Mouse (Mus musculus) stomach, postnatal 0 days (tissue): Measurements from ENCODE around the gene Fbxo10.

Experiments
- CTCF ChIP-seq: IDR thresholded peaks from 2 replicates; pipeline ENCODE4 v1.5.1; 2016; ENCODE audit warnings: antibody characterized with exemption, low read depth, mild to moderate bottlenecking, moderate library complexity
- EP300 ChIP-seq: optimal IDR thresholded peaks from 2 replicates; pipeline ENCODE3; 2016; ENCODE audit warnings: antibody characterized with exemption

DNA sequence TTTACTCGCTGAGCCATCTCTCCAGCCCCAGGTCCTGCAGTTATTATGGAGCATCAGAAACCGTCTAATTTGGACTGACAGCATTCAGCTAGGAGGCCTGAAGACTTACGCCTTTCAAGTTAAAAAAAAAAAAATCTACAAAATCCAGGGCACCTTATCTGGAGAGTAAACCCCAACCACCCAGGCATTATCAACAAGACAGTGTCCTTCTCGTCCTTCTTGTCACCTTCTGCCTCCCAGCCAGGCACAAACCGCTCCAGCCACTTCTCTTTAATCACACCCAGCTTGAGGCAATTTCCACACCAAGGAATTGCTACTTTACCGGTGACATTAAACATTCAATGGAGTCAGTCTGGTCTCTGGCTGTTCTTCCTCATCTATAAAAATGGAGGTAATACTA lies 10.9 kb downstream of the Fbxo10 start:
- no peak for TF ChIP-seq CTCF
- TF ChIP-seq EP300: no peak
